Mouse (Mus musculus) heart, adult 2 months (tissue): ENCODE data around the gene Crygb.

Experiments used
- CTCF ChIP-seq: fragments of 200-600 bp; IDR thresholded peaks from 2 replicates; pipeline ENCODE4 v1.8.1; 2022; ENCODE audit warnings: antibody characterized with exemption, mild to moderate bottlenecking, moderate library complexity
- POLR2A ChIP-seq: fragments of 200-500 bp; IDR thresholded peaks from 2 replicates; pipeline ENCODE4 v1.6.1; 2011; ENCODE audit warnings: mild to moderate bottlenecking, low read depth, low read length, control low read depth; ENCODE audit not compliant: insufficient read depth

GRCm38 (mm10) chr1:65131671-65132070 is 49.6 kb upstream of the Crygb start:
- TF ChIP-seq CTCF, result no peak
- no peak for TF ChIP-seq POLR2A
